Mouse (Mus musculus): Measurements from ENCODE around the gene Kiz. TPM values are rescaled to one million over a fixed set of nuclear protein-coding genes. Genes with fewer than 3 reads are reported as not detected.

Gene Kiz
- polyA plus RNA-seq, 1 experiment from 2014 or later, result 23.1 TPM

DNA sequence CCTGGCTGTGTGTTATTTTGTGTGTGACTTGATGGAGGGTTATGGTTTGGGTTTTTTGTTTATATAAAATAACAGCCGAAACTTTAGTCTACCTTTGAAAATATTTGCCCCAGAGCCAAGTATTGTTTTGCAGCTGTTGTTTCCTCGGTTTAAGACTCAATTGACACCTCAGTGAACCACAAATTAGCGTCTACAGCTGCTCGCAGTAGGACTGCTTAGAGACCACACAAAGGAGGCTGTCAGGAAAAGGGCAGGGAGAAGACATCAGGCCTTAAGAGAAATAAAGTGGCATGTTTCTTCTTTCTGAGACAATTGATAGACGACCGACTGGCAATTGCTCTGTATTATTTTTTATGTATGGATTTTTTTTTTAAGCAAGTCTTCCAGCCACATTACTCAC is 100.7 kb downstream of the Kiz start:
- H3K4me2 ChIP-seq (ENCODE audit: low read length), result no peak overlapping the region
- peaks cover 14% of the 10 kb centered on the region for H3K27me3 ChIP-seq (replicated peaks; ENCODE audit: control insufficient read depth, insufficient read depth, low read length)
- H3K9me3 ChIP-seq (ENCODE audit: control insufficient read depth, low read length), result no peaks in the 10 kb centered on the region
- H3K36me3 ChIP-seq (ENCODE audit: control insufficient read depth, insufficient read depth, low read length), result no peaks in the 10 kb centered on the region
- WGBS, result 21% methylated on average over 6 of the region's 6 CpGs
- H3K4me1 ChIP-seq (ENCODE audit: control insufficient read depth, insufficient read depth, low read depth, low read length), result peaks cover 3% of the 10 kb centered on the region
- ATAC-seq, result no peak
- H3K27ac ChIP-seq (ENCODE audit: low read depth, low read length), result no peak overlapping the region
- H3K4me3 ChIP-seq (ENCODE audit: low read length), result no peak overlapping the region
- no peak overlapping the region for H3K9ac ChIP-seq (ENCODE audit: low read depth, low read length)

DNA sequence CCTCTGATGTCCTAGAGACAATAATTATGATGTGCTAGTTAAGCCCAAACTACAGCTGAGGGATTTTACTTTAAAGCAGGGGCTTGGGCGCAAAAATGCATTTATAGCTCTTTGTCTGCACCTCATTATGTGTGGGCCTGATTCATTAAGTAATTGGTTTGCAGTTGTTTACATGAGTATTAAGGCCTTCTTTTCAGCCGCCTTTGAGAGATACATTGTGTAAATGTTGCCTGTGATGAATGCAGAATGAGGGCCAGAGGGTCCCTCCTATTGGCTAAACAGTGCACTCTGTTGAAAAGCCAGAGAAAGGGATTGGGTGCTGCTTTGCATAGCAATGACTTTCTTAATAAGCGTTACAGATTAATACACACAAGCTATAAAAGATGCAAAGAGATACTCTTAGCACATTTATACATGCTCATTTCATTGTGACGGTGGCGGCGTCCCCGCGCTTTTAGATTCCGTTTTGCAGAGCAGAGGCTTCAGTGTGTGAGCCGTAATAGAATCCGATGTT is 102.8 kb downstream of the Kiz start:
- Histone ChIP-seq H3K27me3 (replicated peaks; ENCODE audit: control insufficient read depth, insufficient read depth, low read length) (peaks cover 8% of the 10 kb centered on the region), H3K4me1 (ENCODE audit: control insufficient read depth, insufficient read depth, low read depth, low read length) (peaks cover 3% of the 10 kb centered on the region), H3K27ac (ENCODE audit: low read depth, low read length) (peak overlapping the region; percentile 81), H3K4me2 (ENCODE audit: low read length) (peak overlapping the region; percentile 73), H3K36me3 (ENCODE audit: control insufficient read depth, insufficient read depth, low read length) (no peaks in the 10 kb centered on the region), H3K9ac (ENCODE audit: low read depth, low read length) (peak overlapping the region; percentile 37; the same call in 1 of the 2 replicates), H3K4me3 (ENCODE audit: low read length) (peak overlapping the region; percentile 32), H3K9me3 (ENCODE audit: control insufficient read depth, low read length) (no peaks in the 10 kb centered on the region)
- whole genome bisulfite sequencing, result 8% methylated on average over 11 of the region's 11 CpGs
- ATAC-seq, result peak; percentile 95

- Histone ChIP-seq H3K36me3 (ENCODE audit: control insufficient read depth, insufficient read depth, low read length) (no peaks in the 10 kb centered on the region), H3K27me3 (replicated peaks; ENCODE audit: control insufficient read depth, insufficient read depth, low read length) (peaks cover 8% of the 10 kb centered on the region), H3K9ac (ENCODE audit: low read depth, low read length) (peak overlapping the region; percentile 37; the same call in 1 of the 2 replicates), H3K4me2 (ENCODE audit: low read length) (peak overlapping the region; percentile 73), H3K9me3 (ENCODE audit: control insufficient read depth, low read length) (no peaks in the 10 kb centered on the region), H3K4me1 (ENCODE audit: control insufficient read depth, insufficient read depth, low read depth, low read length) (peaks cover 3% of the 10 kb centered on the region), H3K27ac (ENCODE audit: low read depth, low read length) (peak overlapping the region; percentile 81), H3K4me3 (ENCODE audit: low read length) (peak overlapping the region; percentile 32)
- peak; percentile 85 for ATAC-seq
- WGBS, result under 1% methylated on average over 21 of the region's 21 CpGs
These were observed 103.5 kb downstream of the Kiz start for GRCm38 (mm10) chr2:146958951-146959821.

DNA sequence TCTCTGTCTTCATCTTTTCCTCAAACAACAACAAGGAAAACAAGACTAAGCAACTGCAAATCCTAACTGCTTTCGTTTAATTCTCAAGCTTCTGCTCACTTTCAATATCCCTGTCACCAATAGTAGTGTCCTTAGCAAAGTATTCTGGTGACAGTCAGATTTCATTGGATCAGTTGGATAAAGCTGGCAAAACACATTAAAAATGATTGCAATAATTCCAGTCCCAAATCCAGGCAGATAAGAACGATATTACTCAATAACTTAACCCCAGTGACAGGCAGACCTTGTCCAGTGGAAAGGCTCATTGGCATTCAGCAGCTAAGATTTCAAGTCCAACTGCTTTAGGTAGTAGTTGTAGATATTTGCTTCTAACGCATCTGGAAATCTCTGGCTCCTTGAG is 119.4 kb downstream of the Kiz start:
- WGBS, result 85% methylated on average over 3 of the region's 3 CpGs
- Histone ChIP-seq H3K4me1 (ENCODE audit: control insufficient read depth, insufficient read depth, low read depth, low read length) (no peaks in the 10 kb centered on the region), H3K4me3 (ENCODE audit: low read length) (no peak overlapping the region), H3K4me2 (ENCODE audit: low read length) (no peak overlapping the region), H3K9me3 (ENCODE audit: control insufficient read depth, low read length) (no peaks in the 10 kb centered on the region), H3K9ac (ENCODE audit: low read depth, low read length) (no peak overlapping the region), H3K27me3 (replicated peaks; ENCODE audit: control insufficient read depth, insufficient read depth, low read length) (no peaks in the 10 kb centered on the region), H3K36me3 (ENCODE audit: control insufficient read depth, insufficient read depth, low read length) (no peaks in the 10 kb centered on the region), H3K27ac (ENCODE audit: low read depth, low read length) (no peak overlapping the region)
- ATAC-seq, result no peak

GRCm38 (mm10) chr2:146975453-146976028 is 119.9 kb downstream of the Kiz start:
- Histone ChIP-seq H3K36me3 (ENCODE audit: control insufficient read depth, insufficient read depth, low read length) (no peaks in the 10 kb centered on the region), H3K4me1 (ENCODE audit: control insufficient read depth, insufficient read depth, low read depth, low read length) (no peaks in the 10 kb centered on the region), H3K9ac (ENCODE audit: low read depth, low read length) (no peak overlapping the region), H3K27ac (ENCODE audit: low read depth, low read length) (no peak overlapping the region), H3K4me3 (ENCODE audit: low read length) (no peak overlapping the region), H3K27me3 (replicated peaks; ENCODE audit: control insufficient read depth, insufficient read depth, low read length) (no peaks in the 10 kb centered on the region), H3K4me2 (ENCODE audit: low read length) (no peak overlapping the region), H3K9me3 (ENCODE audit: control insufficient read depth, low read length) (no peaks in the 10 kb centered on the region)
- WGBS, result 65% methylated on average over 3 of the region's 3 CpGs
- ATAC-seq, result peak; percentile 72

DNA sequence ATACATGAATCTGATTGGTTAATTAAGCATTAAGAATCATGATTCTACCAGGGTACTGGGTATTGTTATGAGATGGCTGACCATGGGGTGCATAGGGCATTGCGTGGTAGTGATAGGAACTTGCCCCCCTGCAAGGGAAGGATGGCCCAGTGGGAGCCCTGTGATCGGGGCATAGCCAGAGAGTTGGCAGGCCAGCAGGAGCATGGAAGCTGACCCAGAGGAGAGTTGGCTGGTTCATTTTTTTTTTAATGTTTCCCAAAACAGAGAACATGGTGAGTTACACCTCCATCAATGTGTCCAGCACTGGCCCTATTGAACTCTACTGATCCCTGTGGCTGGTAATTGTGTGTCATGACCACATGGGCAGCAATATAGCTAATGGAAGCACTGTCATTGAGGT is 127.1 kb downstream of the Kiz start:
- Histone ChIP-seq H3K36me3 (ENCODE audit: control insufficient read depth, insufficient read depth, low read length) (no peaks in the 10 kb centered on the region), H3K27me3 (replicated peaks; ENCODE audit: control insufficient read depth, insufficient read depth, low read length) (no peaks in the 10 kb centered on the region), H3K4me3 (ENCODE audit: low read length) (no peak overlapping the region), H3K4me2 (ENCODE audit: low read length) (no peak overlapping the region), H3K9ac (ENCODE audit: low read depth, low read length) (no peak overlapping the region), H3K9me3 (ENCODE audit: control insufficient read depth, low read length) (no peaks in the 10 kb centered on the region), H3K27ac (ENCODE audit: low read depth, low read length) (no peak overlapping the region), H3K4me1 (ENCODE audit: control insufficient read depth, insufficient read depth, low read depth, low read length) (no peaks in the 10 kb centered on the region)
- 91% methylated on average over 2 of the region's 2 CpGs for WGBS
- no peak for ATAC-seq

GRCm38 (mm10) chr2:146984831-146985230 is 129.2 kb downstream of the Kiz start:
- Histone ChIP-seq H3K4me3 (ENCODE audit: low read length) (no peak overlapping the region), H3K4me1 (ENCODE audit: control insufficient read depth, insufficient read depth, low read depth, low read length) (no peaks in the 10 kb centered on the region), H3K27ac (ENCODE audit: low read depth, low read length) (no peak overlapping the region), H3K27me3 (replicated peaks; ENCODE audit: control insufficient read depth, insufficient read depth, low read length) (no peaks in the 10 kb centered on the region), H3K9me3 (ENCODE audit: control insufficient read depth, low read length) (no peaks in the 10 kb centered on the region), H3K36me3 (ENCODE audit: control insufficient read depth, insufficient read depth, low read length) (no peaks in the 10 kb centered on the region), H3K4me2 (ENCODE audit: low read length) (no peak overlapping the region), H3K9ac (ENCODE audit: low read depth, low read length) (no peak overlapping the region)
- 94% methylated on average over 2 of the region's 2 CpGs for WGBS
- ATAC-seq, result no peak

- Histone ChIP-seq H3K27ac (ENCODE audit: low read depth, low read length) (no peak overlapping the region), H3K36me3 (ENCODE audit: control insufficient read depth, insufficient read depth, low read length) (no peaks in the 10 kb centered on the region), H3K4me2 (ENCODE audit: low read length) (no peak overlapping the region), H3K4me1 (ENCODE audit: control insufficient read depth, insufficient read depth, low read depth, low read length) (no peaks in the 10 kb centered on the region), H3K9me3 (ENCODE audit: control insufficient read depth, low read length) (no peaks in the 10 kb centered on the region), H3K27me3 (replicated peaks; ENCODE audit: control insufficient read depth, insufficient read depth, low read length) (no peaks in the 10 kb centered on the region), H3K4me3 (ENCODE audit: low read length) (no peak overlapping the region), H3K9ac (ENCODE audit: low read depth, low read length) (no peak overlapping the region)
- no peak for ATAC-seq
- WGBS, result 88% methylated on average over 1 of the region's 1 CpGs
These were observed 130.1 kb downstream of the Kiz start for GRCm38 (mm10) chr2:146985807-146986206.

DNA sequence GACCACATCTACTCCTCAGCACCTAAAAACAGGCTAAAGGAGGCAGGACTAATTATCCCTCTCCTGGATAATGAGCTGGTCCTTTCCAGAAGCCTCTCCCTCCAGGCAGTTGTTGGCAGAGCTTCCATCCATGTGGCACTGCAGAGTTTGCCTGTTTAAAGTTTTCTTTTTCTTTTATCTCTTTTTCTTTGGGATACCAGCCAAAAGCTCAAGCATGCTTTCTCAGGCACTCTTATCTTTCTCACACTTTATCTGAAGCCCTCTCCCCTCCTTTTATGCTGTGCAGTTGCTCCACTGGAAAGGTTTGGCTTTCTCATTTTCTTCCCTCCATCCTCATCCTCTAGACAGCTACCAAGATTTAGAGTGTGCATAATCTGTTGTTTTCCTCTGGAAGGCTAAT is 130.8 kb downstream of the Kiz start:
- no peaks in the 10 kb centered on the region for H3K36me3 ChIP-seq (ENCODE audit: control insufficient read depth, insufficient read depth, low read length)
- no peak for ATAC-seq
- H3K27me3 ChIP-seq (replicated peaks; ENCODE audit: control insufficient read depth, insufficient read depth, low read length), result no peaks in the 10 kb centered on the region
- no peaks in the 10 kb centered on the region for H3K4me1 ChIP-seq (ENCODE audit: control insufficient read depth, insufficient read depth, low read depth, low read length)
- no peak overlapping the region for H3K9ac ChIP-seq (ENCODE audit: low read depth, low read length)
- H3K4me2 ChIP-seq (ENCODE audit: low read length), result no peak overlapping the region
- no peak overlapping the region for H3K4me3 ChIP-seq (ENCODE audit: low read length)
- no peaks in the 10 kb centered on the region for H3K9me3 ChIP-seq (ENCODE audit: control insufficient read depth, low read length)
- no peak overlapping the region for H3K27ac ChIP-seq (ENCODE audit: low read depth, low read length)

All from hindbrain, embryonic 16.5 days (tissue).